Mouse (Mus musculus) liver, embryonic 13.5 days (tissue): ENCODE results near the gene Fbxo2. TPM values are rescaled to one million over a fixed set of nuclear protein-coding genes. Genes with fewer than 3 reads are reported as not detected.

Experiments used
- ATAC-seq: fragments of 200-750 bp; cut with Nextera tagmentation; 2 replicates; pipeline ENCODE4 v1.8.0; 2017; ENCODE audit warnings: low read depth, mild to moderate bottlenecking, moderate number of reproducible peaks, moderate library complexity
- DNase-seq: peaks from one replicate; pipeline ENCODE4 v3.0.0; 2022
- H3K27ac ChIP-seq: fragments of 300-500 bp; sonication (generic); 2 replicates; pipeline ENCODE4 v1.5.1; 2015; ENCODE audit warnings: moderate library complexity, mild to moderate bottlenecking, inconsistent platforms
- H3K27me3 ChIP-seq: fragments of 300-500 bp; sonication (generic); 2 replicates; pipeline ENCODE4 v1.6.1; 2015; ENCODE audit warnings: mild to moderate bottlenecking, inconsistent platforms
- H3K36me3 ChIP-seq: fragments of 300-500 bp; sonication (generic); 2 replicates; pipeline ENCODE4 v1.6.1; 2015; ENCODE audit warnings: mild to moderate bottlenecking, inconsistent platforms
- H3K4me1 ChIP-seq: fragments of 300-500 bp; sonication (generic); replicated peaks from 2 replicates; pipeline ENCODE4 v1.6.1; 2015; ENCODE audit warnings: inconsistent platforms
- H3K4me2 ChIP-seq: fragments of 300-500 bp; sonication (generic); 2 replicates; pipeline ENCODE4 v1.6.1; 2015; ENCODE audit warnings: inconsistent platforms, mild to moderate bottlenecking, moderate library complexity
- H3K4me3 ChIP-seq: fragments of 300-500 bp; sonication (generic); replicated peaks from 2 replicates; pipeline ENCODE4 v1.5.1; 2015; ENCODE audit warnings: mild to moderate bottlenecking, inconsistent platforms
- H3K9ac ChIP-seq: fragments of 300-500 bp; sonication (generic); 2 replicates; pipeline ENCODE4 v1.6.1; 2015; ENCODE audit warnings: mild to moderate bottlenecking, inconsistent platforms
- H3K9me3 ChIP-seq: fragments of 300-500 bp; sonication (generic); replicated peaks from 2 replicates; pipeline ENCODE4 v1.6.1; 2016; ENCODE audit warnings: inconsistent platforms
- WGBS: fragments of 180-500 bp; shearing (Covaris S2); methylation state at CpG from one replicate; pipeline ENCODE4 v1.1.7; 2015; ENCODE audit not compliant: insufficient replicate concordance; 5-methylcytosine and 5-hydroxymethylcytosine counted together
- microRNA-seq: library from miRNA; unstranded; fragments of <30 nt; microRNA quantifications from one replicate; pipeline ENCODE4, GENCODE M21; 2016
- polyA plus RNA-seq: library from polyadenylated mRNA; unstranded; fragments of >200 nt; fragmentation: Nextera tagmentation; extraction: Ambion mirVana; gene quantifications from 2 replicates; pipeline ENCODE4 v1.2.1, GENCODE M21; 2015

Fbxo2 gene
- polyA plus RNA-seq, 1 experiment from 2014 or later, result 0.22 TPM

DNA sequence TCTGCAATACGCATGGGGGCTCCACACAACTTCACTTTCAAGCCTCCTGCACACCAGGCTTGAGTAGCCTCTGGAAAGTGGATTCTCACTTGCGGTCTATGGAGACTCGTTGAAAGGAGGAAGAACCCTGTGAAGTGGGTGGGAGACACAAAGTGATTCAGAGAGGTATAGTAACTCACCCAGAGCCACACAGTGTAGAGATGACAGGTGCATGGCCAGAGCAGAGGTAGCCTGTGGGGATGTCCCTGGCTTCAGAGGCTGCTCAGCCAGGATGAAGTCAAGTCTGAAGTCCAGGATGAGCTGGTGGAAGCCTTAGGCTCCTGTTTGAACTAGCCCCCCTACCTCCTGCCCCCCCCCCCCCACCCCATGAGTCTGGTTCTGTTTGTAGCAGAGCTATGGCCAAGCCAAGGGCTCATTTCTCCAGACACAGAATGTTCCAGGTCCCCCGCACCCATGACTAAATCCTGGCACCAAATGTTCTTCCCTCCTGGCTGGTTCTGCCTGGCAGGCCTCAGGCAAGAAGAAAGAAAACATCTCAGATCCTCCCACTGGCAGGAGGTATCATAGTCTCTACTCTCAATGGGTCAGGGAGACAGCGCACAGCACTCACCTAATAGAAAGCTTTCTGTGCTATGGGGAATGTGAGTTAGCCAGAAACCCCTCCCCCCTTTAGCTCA lies 54.2 kb downstream of the Fbxo2 start:
- Histone ChIP-seq H3K9me3 (no peaks in the 10 kb centered on the region), H3K27ac (no peak overlapping the region), H3K4me1 (no peaks in the 10 kb centered on the region), H3K4me2 (no peak overlapping the region), H3K36me3 (no peaks in the 10 kb centered on the region), H3K4me3 (no peak overlapping the region), H3K9ac (no peak overlapping the region), H3K27me3 (peaks cover 81% of the 10 kb centered on the region)
- ATAC-seq, result no peak
- WGBS, result 47% methylated on average over 5 of the region's 5 CpGs
- no peak for DNase-seq

DNA sequence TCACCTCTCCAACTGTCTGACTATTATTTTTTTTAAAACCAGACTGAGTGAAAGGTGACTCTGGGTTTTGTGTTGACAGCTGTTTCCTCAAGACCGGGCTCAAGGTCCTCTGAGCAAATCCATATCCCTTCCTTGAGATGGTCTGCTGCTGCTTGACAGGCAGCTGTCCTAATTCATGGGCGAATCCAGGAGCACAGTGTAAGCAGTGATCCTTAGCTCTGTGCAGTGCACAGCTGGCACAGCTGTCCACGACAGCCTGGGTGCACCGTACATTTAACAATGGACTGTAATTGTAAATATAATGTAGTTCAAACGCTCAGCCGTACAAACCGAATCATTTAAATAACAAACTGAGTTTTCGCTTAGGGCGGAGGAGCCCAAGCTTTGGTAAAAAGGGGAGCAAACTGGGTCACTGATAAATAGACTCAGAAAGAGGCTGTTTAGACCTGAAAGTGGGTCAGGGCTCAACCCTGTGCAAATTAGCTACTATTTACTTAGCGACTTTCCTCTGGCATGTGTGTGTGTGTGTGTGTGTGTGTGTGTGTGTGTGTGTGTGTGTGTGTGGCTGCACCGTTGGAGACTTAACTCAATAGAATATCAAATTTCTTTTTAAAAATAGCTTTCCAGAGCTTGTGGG lies 55.0 kb downstream of the Fbxo2 start:
- ATAC-seq (no peak), DNase-seq (no peak)
- peaks cover 82% of the 10 kb centered on the region for H3K27me3 ChIP-seq
- WGBS, result 45% methylated on average over 11 of the region's 11 CpGs
- no peaks in the 10 kb centered on the region for H3K4me1 ChIP-seq
- no peak overlapping the region for H3K4me3 ChIP-seq
- H3K4me2 ChIP-seq, result no peak overlapping the region
- no peaks in the 10 kb centered on the region for H3K9me3 ChIP-seq
- H3K9ac ChIP-seq, result no peak overlapping the region
- H3K27ac ChIP-seq, result no peak overlapping the region
- H3K36me3 ChIP-seq, result no peaks in the 10 kb centered on the region

Small RNA genes within 50 kb of the gene (microRNA-seq; reads per million reads assigned to microRNA genes)
- gene Mir7022, result not detected

Other genes with a start within 250 kb of the Fbxo2 start
- gene Plod1, start 223.9 kb upstream of the Fbxo2 start, polyA plus RNA-seq, result 24.9 and 28.3 TPM in 2 replicates
- 6.8 and 7.1 TPM in 2 replicates for gene 2510039O18Rik, start 219.7 kb upstream of the Fbxo2 start, polyA plus RNA-seq
- 0.38 TPM in 1 of 2 replicates, not detected in the other for gene Nppb, start 174.8 kb upstream of the Fbxo2 start, polyA plus RNA-seq
- 0.48 and 5.6 TPM in 2 replicates for gene Nppa, start 159.9 kb upstream of the Fbxo2 start, polyA plus RNA-seq
- gene Clcn6, start 121.8 kb upstream of the Fbxo2 start, polyA plus RNA-seq, result 1.5 and 1.7 TPM in 2 replicates
- 8.9 and 10.7 TPM in 2 replicates for gene Mthfr, start 121.5 kb upstream of the Fbxo2 start, polyA plus RNA-seq
- 11.2 and 11.7 TPM in 2 replicates for gene Agtrap, start 72.6 kb upstream of the Fbxo2 start, polyA plus RNA-seq
- gene Mad2l2, start 30.2 kb upstream of the Fbxo2 start, polyA plus RNA-seq, result 19.4 and 21.0 TPM in 2 replicates
- gene Draxin, start 29.9 kb upstream of the Fbxo2 start, polyA plus RNA-seq, result 0.09 and 0.13 TPM in 2 replicates
- 16.5 and 16.9 TPM in 2 replicates for gene Fbxo6, start 8.5 kb upstream of the Fbxo2 start, polyA plus RNA-seq
- 0.93 and 1.0 TPM in 2 replicates for gene Fbxo44, start 139 bp upstream of the Fbxo2 start, polyA plus RNA-seq
- gene Disp3, start 127.3 kb downstream of the Fbxo2 start, polyA plus RNA-seq, result 0.03 TPM in 1 of 2 replicates, not detected in the other